Mouse (Mus musculus) midbrain, postnatal 0 days (tissue): ENCODE data around the gene Cdh23. TPM values are rescaled to one million over a fixed set of nuclear protein-coding genes. Genes with fewer than 3 reads are reported as not detected.
A peak's percentile ranks its signal among the peaks of the same experiment; 100 is the strongest.

Source experiments
- ATAC-seq: fragments of 200-750 bp; cut with Nextera tagmentation; 2 replicates; pipeline ENCODE4 v1.8.0; 2017; ENCODE audit warnings: moderate number of reproducible peaks, mild to moderate bottlenecking, moderate TSS enrichment, moderate library complexity; ENCODE audit not compliant: low FRiP score
- DNase-seq: peaks from one replicate; pipeline ENCODE4 v3.0.0-alpha.2; 2015; ENCODE audit warnings: low spot score
- H3K27ac ChIP-seq: fragments of 300-500 bp; sonication (generic); 2 replicates; pipeline ENCODE4 v1.5.1; 2014; ENCODE audit warnings: low read depth, mild to moderate bottlenecking, low read length, mixed read lengths
- H3K27me3 ChIP-seq: fragments of 300-500 bp; sonication (generic); 2 replicates; pipeline ENCODE4 v1.6.1; 2014; ENCODE audit warnings: low read length, control low read depth, mixed read lengths; ENCODE audit not compliant: insufficient read depth
- H3K36me3 ChIP-seq: fragments of 300-500 bp; sonication (generic); 2 replicates; pipeline ENCODE4 v1.6.1; 2014; ENCODE audit warnings: low read length, control low read depth, mixed read lengths; ENCODE audit not compliant: insufficient read depth
- H3K4me1 ChIP-seq: fragments of 300-500 bp; sonication (generic); 2 replicates; pipeline ENCODE4 v1.6.1; 2014; ENCODE audit warnings: mild to moderate bottlenecking, control low read depth, antibody characterized with exemption, low read length, mixed read lengths; ENCODE audit not compliant: insufficient read depth
- H3K4me2 ChIP-seq: fragments of 300-500 bp; sonication (generic); 2 replicates; pipeline ENCODE4 v1.6.1; 2014; ENCODE audit warnings: low read depth, mild to moderate bottlenecking, low read length, mixed read lengths; ENCODE audit not compliant: poor library complexity, severe bottlenecking
- H3K4me3 ChIP-seq: fragments of 300-500 bp; sonication (generic); 2 replicates; pipeline ENCODE4 v1.5.1; 2014; ENCODE audit warnings: low read depth, mild to moderate bottlenecking, low read length, moderate library complexity
- H3K9ac ChIP-seq: fragments of 300-500 bp; sonication (generic); replicated peaks from 2 replicates; pipeline ENCODE4 v1.6.1; 2014; ENCODE audit warnings: mild to moderate bottlenecking, low read length, moderate library complexity, mixed read lengths; ENCODE audit not compliant: poor library complexity, severe bottlenecking
- H3K9me3 ChIP-seq: fragments of 300-500 bp; sonication (generic); 2 replicates; pipeline ENCODE4 v1.6.1; 2016; ENCODE audit warnings: low read length, control low read depth
- CTCF ChIP-seq: IDR thresholded peaks from 2 replicates; pipeline ENCODE4 v1.5.1; 2016; ENCODE audit warnings: antibody characterized with exemption, mild to moderate bottlenecking
- WGBS: fragments of 180-500 bp; shearing (Covaris S2); extraction: QIAGEN DNeasy Blood & Tissue Kit; methylation state at CpG from one replicate; pipeline ENCODE4 v1.1.7; 2014; 5-methylcytosine and 5-hydroxymethylcytosine counted together
- polyA plus RNA-seq: library from polyadenylated mRNA; unstranded; fragments of >200 nt; fragmentation: Nextera tagmentation; extraction: Ambion mirVana; gene quantifications from 2 replicates; pipeline ENCODE4 v1.2.1, GENCODE M21; 2015
- total RNA-seq: library from RNA; depleted of rRNA; stranded (reverse); fragments of >200 nt; gene quantifications from 2 replicates; pipeline ENCODE4 v1.2.3, GENCODE M21; 2014

The Cdh23 gene
- total and polyA plus RNA-seq, 2 experiments from 2014 or later, result 4.8 to 20.8 TPM

DNA sequence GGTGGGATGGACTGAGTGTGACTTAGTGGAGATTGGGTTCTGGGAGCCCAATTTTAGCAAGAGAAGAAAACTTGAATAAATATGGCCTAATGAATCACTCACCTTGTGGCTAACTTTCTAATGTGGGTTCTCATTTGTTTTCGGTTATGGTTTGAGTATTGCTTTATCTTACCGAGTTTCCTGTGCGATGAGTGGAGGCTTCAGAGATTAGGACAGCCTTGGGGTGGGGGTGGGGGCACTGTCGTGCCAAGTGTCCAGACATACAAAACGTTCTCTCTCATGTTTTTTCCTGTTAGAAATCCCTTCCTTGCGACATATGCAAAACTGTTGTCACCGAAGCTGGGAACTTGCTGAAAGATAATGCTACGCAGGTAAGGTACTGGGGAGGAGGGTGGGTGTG, 404.1 kb downstream of the Cdh23 start:
- Histone ChIP-seq H3K36me3 (peaks cover 41% of the 10 kb centered on the region), H3K4me2 (no peak overlapping the region), H3K4me3 (no peak overlapping the region), H3K9me3 (no peaks in the 10 kb centered on the region), H3K27me3 (no peaks in the 10 kb centered on the region), H3K4me1 (peaks cover 6% of the 10 kb centered on the region), H3K9ac (no peak overlapping the region), H3K27ac (no peak overlapping the region)
- WGBS, result 93% methylated on average over 8 of the region's 8 CpGs
- DNase-seq, result no peak
- no peak for TF ChIP-seq CTCF
- ATAC-seq, result no peak

DNA sequence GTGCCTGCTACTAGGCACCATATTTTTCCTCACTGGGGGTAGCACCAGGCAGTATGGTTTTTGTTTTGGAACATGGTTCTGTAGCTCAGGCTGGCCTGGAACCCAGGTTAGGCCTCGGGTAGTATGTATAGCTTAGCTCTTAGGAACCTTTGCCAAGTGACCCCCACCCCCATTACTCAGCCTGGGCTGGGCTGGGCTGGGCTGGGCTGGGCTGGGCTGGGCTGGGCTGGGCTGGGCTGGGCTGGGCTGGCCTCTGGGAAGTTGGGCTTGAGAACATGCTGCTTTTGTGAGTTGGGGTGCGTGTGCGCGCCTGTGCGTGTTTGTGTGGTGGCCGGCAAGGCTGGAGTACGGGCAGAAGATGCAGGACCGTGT, 405.6 kb downstream of the Cdh23 start:
- Histone ChIP-seq H3K4me2 (no peak overlapping the region), H3K36me3 (peaks cover 30% of the 10 kb centered on the region), H3K4me3 (no peak overlapping the region), H3K27ac (no peak overlapping the region), H3K27me3 (no peaks in the 10 kb centered on the region), H3K4me1 (peaks cover 12% of the 10 kb centered on the region), H3K9ac (no peak overlapping the region), H3K9me3 (no peaks in the 10 kb centered on the region)
- DNase-seq (no peak), ATAC-seq (no peak)
- WGBS, result 87% methylated on average over 8 of the region's 8 CpGs
- no peak for TF ChIP-seq CTCF

DNA sequence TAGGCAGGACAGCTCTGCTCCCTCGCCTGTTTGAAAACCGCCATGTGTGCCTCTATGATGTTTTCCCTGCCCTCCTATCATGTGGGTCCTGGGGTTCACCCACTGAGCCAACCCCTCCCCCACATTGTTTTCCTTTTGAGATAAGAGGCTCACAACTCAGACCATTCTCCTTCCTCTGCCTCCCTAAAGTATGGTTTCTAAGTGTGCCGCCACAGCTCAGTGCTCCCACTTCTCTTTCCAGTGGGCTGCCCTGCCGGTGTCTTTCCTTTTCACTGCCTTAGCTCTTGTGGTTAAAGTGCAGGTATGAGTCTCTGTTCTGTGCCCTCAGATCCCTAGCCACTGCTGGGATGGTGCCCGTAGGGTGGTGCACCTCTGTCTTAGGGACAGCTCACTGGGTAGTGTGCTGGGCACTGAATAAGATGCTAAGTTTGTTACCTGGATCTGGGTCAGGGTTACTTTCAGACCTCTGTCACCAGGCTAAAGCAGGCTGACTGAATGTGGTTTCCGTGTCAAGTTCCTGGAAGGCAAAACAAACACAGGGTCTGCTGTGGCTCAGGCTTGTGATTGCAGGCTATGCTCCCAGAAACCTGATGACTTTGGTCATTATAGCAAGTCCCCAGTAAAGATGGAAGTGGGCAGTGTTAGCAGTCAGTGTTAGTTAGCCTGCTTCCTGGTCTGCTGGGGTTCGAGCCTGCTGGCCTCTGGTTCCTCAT, 406.1 kb downstream of the Cdh23 start:
- TF ChIP-seq CTCF, result no peak
- Histone ChIP-seq H3K9me3 (no peaks in the 10 kb centered on the region), H3K4me1 (peaks cover 16% of the 10 kb centered on the region), H3K4me2 (no peak overlapping the region), H3K27me3 (no peaks in the 10 kb centered on the region), H3K4me3 (no peak overlapping the region), H3K27ac (no peak overlapping the region), H3K36me3 (peaks cover 25% of the 10 kb centered on the region), H3K9ac (no peak overlapping the region)
- ATAC-seq (no peak), DNase-seq (no peak)
- 67% methylated on average over 7 of the region's 7 CpGs for WGBS

DNA sequence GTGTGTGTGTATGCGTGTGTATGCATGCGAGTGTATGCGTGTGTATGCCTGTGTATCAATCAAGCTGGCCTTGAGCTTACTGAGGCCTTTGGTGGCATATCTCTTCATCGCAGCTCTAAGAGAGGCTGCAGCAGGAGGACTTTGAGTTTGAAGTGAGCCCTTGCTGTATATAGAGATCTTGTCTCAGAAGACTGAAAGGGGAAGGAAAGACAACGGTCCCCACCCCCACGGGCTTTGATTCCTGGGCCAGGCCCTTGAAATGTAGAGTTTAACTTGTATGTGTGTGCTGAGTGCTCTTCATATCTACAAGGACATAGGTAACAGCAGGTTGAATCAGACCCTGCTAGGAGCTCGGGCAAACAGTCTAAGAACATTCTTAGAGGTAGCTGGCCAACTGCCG, 407.1 kb downstream of the Cdh23 start:
- WGBS, result 84% methylated on average over 8 of the region's 8 CpGs
- no peak overlapping the region for H3K27ac ChIP-seq
- H3K36me3 ChIP-seq, result peaks cover 15% of the 10 kb centered on the region
- no peak for ATAC-seq
- DNase-seq, result no peak
- H3K27me3 ChIP-seq, result no peaks in the 10 kb centered on the region
- peaks cover 25% of the 10 kb centered on the region for H3K4me1 ChIP-seq
- H3K9me3 ChIP-seq, result no peaks in the 10 kb centered on the region
- H3K9ac ChIP-seq, result no peak overlapping the region
- H3K4me2 ChIP-seq, result no peak overlapping the region
- H3K4me3 ChIP-seq, result no peak overlapping the region
- TF ChIP-seq CTCF, result no peak

DNA sequence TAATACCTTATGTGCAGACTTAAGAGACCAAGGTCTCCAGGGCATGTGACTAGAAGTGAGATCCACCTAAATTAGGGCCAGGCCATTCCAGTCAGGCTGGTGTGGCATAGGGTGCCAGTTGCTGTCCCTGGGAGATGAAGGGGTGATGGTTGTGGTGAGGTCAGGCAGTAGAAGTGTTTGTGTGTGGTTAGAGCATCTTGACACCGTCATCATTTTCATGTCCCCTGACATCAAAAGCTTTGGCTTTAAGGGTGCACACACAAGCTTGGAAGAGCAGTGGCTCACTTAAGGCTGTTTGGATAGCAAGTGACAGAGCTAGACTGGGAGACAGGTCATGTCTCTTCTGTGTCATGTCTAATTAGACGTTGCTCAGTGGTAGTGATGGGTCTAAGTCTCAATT, 408.6 kb downstream of the Cdh23 start:
- Histone ChIP-seq H3K9ac (no peak overlapping the region), H3K36me3 (peaks cover under 1% of the 10 kb centered on the region; the same call in 1 of the 2 replicates), H3K27ac (peak overlapping the region; percentile 21), H3K4me3 (no peak overlapping the region), H3K4me2 (no peak overlapping the region), H3K9me3 (no peaks in the 10 kb centered on the region), H3K4me1 (peaks cover 36% of the 10 kb centered on the region), H3K27me3 (no peaks in the 10 kb centered on the region)
- no peak for ATAC-seq
- TF ChIP-seq CTCF, result no peak
- DNase-seq, result no peak
- 67% methylated on average over 2 of the region's 2 CpGs for WGBS

DNA sequence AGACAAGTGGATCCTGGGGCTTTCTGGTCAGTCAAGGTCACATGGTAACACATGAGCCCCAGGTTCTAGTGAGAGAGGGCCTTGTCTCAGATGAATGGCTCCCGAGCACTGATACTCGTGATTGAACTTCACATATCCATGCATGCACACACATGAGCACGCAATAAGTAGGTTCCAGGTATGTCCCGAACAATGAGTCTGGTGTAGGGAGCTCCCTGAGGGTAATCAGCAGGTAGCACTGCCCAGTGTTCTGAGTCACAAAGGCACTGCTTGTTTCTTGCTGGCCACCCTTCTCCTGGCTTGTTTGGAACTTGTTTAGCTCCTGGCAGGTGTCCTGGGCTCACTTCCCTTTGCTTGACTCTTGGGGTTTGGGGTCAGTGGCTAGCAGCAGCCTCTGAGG, 409.1 kb downstream of the Cdh23 start:
- Histone ChIP-seq H3K27ac (peak overlapping the region; percentile 21), H3K4me1 (peaks cover 40% of the 10 kb centered on the region), H3K4me3 (no peak overlapping the region), H3K27me3 (no peaks in the 10 kb centered on the region), H3K9me3 (no peaks in the 10 kb centered on the region), H3K36me3 (no peaks in the 10 kb centered on the region), H3K4me2 (no peak overlapping the region), H3K9ac (no peak overlapping the region)
- TF ChIP-seq CTCF, result no peak
- 91% methylated on average over 4 of the region's 4 CpGs for WGBS
- no peak for ATAC-seq
- DNase-seq, result no peak
